ENCODE assay signal across 8 mouse cellular contexts in genomic region chr1:182991002-182991778, GRCm38 (mm10). TPM values are rescaled to one million over a fixed set of nuclear protein-coding genes. Genes with fewer than 3 reads are reported as not detected.
A peak's percentile ranks its signal among the peaks of the same experiment; 100 is the strongest.
DNase-seq lines count a peak whose midpoint lies in the region; ATAC-seq and TF ChIP-seq lines count a peak whose summit lies in the region.

No protein-coding gene starts in this region.

- no peak overlapping the region for H3K4me3 ChIP-seq in heart, embryonic 13.5 days
- H3K4me3 ChIP-seq in kidney, postnatal 0 days (replicated peaks; ENCODE audit: low read depth, low read length): no peak overlapping the region
- no peak overlapping the region for H3K4me3 ChIP-seq in liver, embryonic 12.5 days
- no peak overlapping the region for H3K4me3 ChIP-seq in thymus, adult 2 months (ENCODE audit: control insufficient read depth, insufficient read depth, low read length)

- no peak for TF ChIP-seq POLR2A in thymus, adult 2 months (IDR thresholded peaks at IDR 0.05; ENCODE audit: control insufficient read depth, extremely low read depth, insufficient read depth, low read length, poor library complexity)

- TF ChIP-seq CTCF in kidney, postnatal 0 days (IDR thresholded peaks at IDR 0.05; ENCODE audit: low read depth): peak; percentile 95
- TF ChIP-seq CTCF in thymus, adult 2 months (IDR thresholded peaks at IDR 0.05; ENCODE audit: borderline replicate concordance, control insufficient read depth, extremely low read depth, insufficient read depth, low read length, poor library complexity): peak; percentile 96

- peak; percentile 71 for DNase-seq in adrenal gland, postnatal 25 days
- DNase-seq in embryo, embryonic 9.5 days (ENCODE audit: extremely low spot score): peak; percentile 55
- DNase-seq in kidney, postnatal 0 days (ENCODE audit: low spot score): peak; percentile 75
- DNase-seq in ovary, adult 18-20 months (ENCODE audit: low spot score): peak; percentile 37
- peak; percentile 83 for DNase-seq in thymus, adult 2 months

- H3K36me3 ChIP-seq in heart, embryonic 13.5 days: no peaks in the 10 kb centered on the region
- H3K36me3 ChIP-seq in kidney, postnatal 0 days (ENCODE audit: insufficient read depth, low read length): no peaks in the 10 kb centered on the region
- no peaks in the 10 kb centered on the region for H3K36me3 ChIP-seq in liver, embryonic 12.5 days
- no peaks in the 10 kb centered on the region for H3K36me3 ChIP-seq in thymus, adult 2 months (ENCODE audit: control insufficient read depth, insufficient read depth, low read length)

- H3K9ac ChIP-seq in heart, embryonic 13.5 days: peak overlapping the region; percentile 24; the same call in 1 of the 2 replicates
- H3K9ac ChIP-seq in kidney, postnatal 0 days (ENCODE audit: low read depth, low read length): no peak overlapping the region
- no peak overlapping the region for H3K9ac ChIP-seq in liver, embryonic 12.5 days

- peaks cover 11% of the 10 kb centered on the region for H3K4me1 ChIP-seq in heart, embryonic 13.5 days
- H3K4me1 ChIP-seq in kidney, postnatal 0 days (replicated peaks; ENCODE audit: insufficient read depth, low read length): no peaks in the 10 kb centered on the region
- H3K4me1 ChIP-seq in liver, embryonic 12.5 days: no peaks in the 10 kb centered on the region
- H3K4me1 ChIP-seq in thymus, adult 2 months (replicated peaks; ENCODE audit: control insufficient read depth, insufficient read depth, low read length): no peaks in the 10 kb centered on the region

- 14% methylated on average over 7 of the region's 7 CpGs for WGBS in heart, embryonic 13.5 days
- WGBS in kidney, postnatal 0 days: 12% methylated on average over 7 of the region's 7 CpGs
- 9% methylated on average over 7 of the region's 7 CpGs for WGBS in liver, embryonic 12.5 days (ENCODE audit: insufficient replicate concordance)
- 21% methylated on average over 7 of the region's 7 CpGs for WGBS in thymus, adult 2 months

- H3K4me2 ChIP-seq in heart, embryonic 13.5 days: no peak overlapping the region
- no peak overlapping the region for H3K4me2 ChIP-seq in kidney, postnatal 0 days (ENCODE audit: low read length)
- no peak overlapping the region for H3K4me2 ChIP-seq in liver, embryonic 12.5 days

- ATAC-seq in CD4-positive, CD25-positive, alpha-beta regulatory T cell, adult 4 months: peak; percentile 91
- ATAC-seq in heart, embryonic 13.5 days (ENCODE audit: extremely low read depth, insufficient number of reproducible peaks, low FRiP score, low TSS enrichment): no peak
- no peak; the same call in 1 of the 2 replicates for ATAC-seq in kidney, postnatal 0 days (replicated peaks; ENCODE audit: low FRiP score, low read depth)
- ATAC-seq in liver, embryonic 12.5 days: peak; percentile 40; the same call in 1 of the 2 replicates

- H3K27ac ChIP-seq in heart, embryonic 13.5 days (replicated peaks): no peak overlapping the region
- H3K27ac ChIP-seq in kidney, postnatal 0 days: no peak overlapping the region
- no peak overlapping the region for H3K27ac ChIP-seq in liver, embryonic 12.5 days
- H3K27ac ChIP-seq in thymus, adult 2 months (ENCODE audit: control insufficient read depth, insufficient read depth, low read length): no peak overlapping the region

- no peaks in the 10 kb centered on the region for H3K27me3 ChIP-seq in heart, embryonic 13.5 days (replicated peaks)
- no peaks in the 10 kb centered on the region for H3K27me3 ChIP-seq in kidney, postnatal 0 days (ENCODE audit: insufficient read depth, low read length)
- no peaks in the 10 kb centered on the region; the same call in 1 of the 2 replicates for H3K27me3 ChIP-seq in liver, embryonic 12.5 days (replicated peaks)
- H3K27me3 ChIP-seq in thymus, adult 2 months (ENCODE audit: control insufficient read depth, insufficient read depth, low read length): no peaks in the 10 kb centered on the region

- no peaks in the 10 kb centered on the region for H3K9me3 ChIP-seq in heart, embryonic 13.5 days
- no peaks in the 10 kb centered on the region for H3K9me3 ChIP-seq in kidney, postnatal 0 days (replicated peaks; ENCODE audit: low read length)
- H3K9me3 ChIP-seq in liver, embryonic 12.5 days (replicated peaks): no peaks in the 10 kb centered on the region

RNA-seq across cellular contexts. Expression of gene Tlr5, which starts 36.6 kb away (rescaled TPM):
- polyA plus RNA-seq in CD4-positive, CD25-positive, alpha-beta regulatory T cell, adult 4 months (2017; shearing (Covaris generic)): under 1 TPM in 1 of 2 experiments, not detected in 1; 0.34 TPM
- total RNA-seq in adrenal gland, postnatal 25 days (2021): 0.85 and 0.86 TPM in 2 replicates
- polyA plus RNA-seq in heart, embryonic 13.5 days (2015; fragmentation: Nextera tagmentation; extraction: Ambion mirVana): 3.1 and 3.6 TPM in 2 replicates
- 0.74 and 1.2 TPM in 2 replicates for polyA plus RNA-seq in kidney, postnatal 0 days (2015; fragmentation: Nextera tagmentation; extraction: Ambion mirVana)
- polyA plus RNA-seq in liver, embryonic 12.5 days (2016; fragmentation: Nextera tagmentation; extraction: Ambion mirVana): 0.42 and 0.60 TPM in 2 replicates
- 0.82 and 1.1 TPM in 2 replicates for polyA plus RNA-seq in thymus, adult 2 months (2012; rRNA removed)

Comparison
In these comparisons a context has a peak if more than half of its experiments do, and no peak if none do; other contexts are left out.
1. ATAC-seq: peak in CD4-positive, CD25-positive, alpha-beta regulatory T cell, adult 4 months (single experiment) and liver, embryonic 12.5 days (single experiment); none in heart, embryonic 13.5 days (single experiment) and kidney, postnatal 0 days (single experiment).
2. Peak in every context shown above with its lines, with median percentiles within 50 percentile points of each other: DNase-seq.